Mouse (Mus musculus) urinary bladder, postnatal 36 days (tissue): ENCODE results near the gene Dcst1.

Source experiments
- DNase-seq, 2 experiments: peaks; one replicate each; pipeline ENCODE4 v3.0.0; 2022; ENCODE audit warnings: low spot score in 2 of 2, mixed read lengths in 1 of 2

Gene Dcst1

DNA sequence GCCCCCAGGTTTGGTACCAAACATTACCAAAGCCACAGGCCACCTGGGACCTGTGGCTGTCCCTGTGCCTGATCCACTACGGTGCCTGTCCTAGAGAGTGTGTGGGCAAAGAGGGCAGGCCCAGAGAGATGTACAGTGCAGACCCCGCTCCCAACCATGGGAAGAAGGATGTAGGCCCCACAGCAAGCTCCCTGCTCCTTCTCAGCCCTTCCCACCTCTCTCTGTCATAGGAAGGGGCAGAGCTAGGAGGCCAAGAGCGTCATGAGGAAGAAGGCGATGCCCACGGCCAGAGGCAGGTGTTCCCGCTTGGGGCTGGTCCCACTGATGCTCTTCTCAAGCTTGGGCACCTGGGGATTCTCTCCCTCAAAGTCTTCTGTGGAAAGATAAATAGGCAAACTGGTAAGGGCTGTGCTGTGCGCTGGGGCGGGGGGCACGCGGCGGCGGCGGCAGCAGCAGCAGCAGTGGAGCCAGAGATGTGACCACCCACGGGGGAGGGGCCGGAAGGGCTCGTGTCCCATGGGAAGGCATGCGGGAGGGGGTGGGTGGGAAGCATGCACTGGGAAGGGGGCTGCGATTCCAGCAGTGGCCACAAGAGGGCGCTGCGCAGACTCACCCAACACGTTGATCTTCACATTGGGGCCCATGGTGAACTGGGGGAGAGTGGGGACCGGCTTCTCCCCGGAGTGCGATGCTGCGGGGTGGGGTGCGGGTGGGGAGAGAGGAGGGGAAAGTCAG is 49.7 kb downstream of the Dcst1 start:
- peak; percentile 54 to 71 for DNase-seq

DNA sequence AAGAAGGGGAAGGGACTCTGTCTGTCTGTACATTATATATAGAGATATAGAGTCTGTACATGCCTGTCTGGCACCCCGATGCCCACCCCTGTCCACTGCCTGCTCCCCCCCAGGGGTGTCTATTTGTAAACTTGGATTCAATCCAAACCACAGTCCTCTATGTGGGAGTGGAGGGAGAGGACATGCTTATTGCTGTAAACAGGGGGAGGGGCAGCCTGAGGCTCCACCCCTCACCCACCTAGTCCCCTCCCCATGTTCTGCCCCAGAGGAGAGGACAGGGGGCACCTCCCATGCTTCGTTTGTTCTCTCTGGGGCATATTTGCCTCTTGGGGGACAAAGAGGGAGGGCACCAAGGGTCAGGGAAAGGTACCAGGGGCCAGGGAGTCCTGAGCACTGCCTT is 50.3 kb downstream of the Dcst1 start:
- DNase-seq, result no peak

DNA sequence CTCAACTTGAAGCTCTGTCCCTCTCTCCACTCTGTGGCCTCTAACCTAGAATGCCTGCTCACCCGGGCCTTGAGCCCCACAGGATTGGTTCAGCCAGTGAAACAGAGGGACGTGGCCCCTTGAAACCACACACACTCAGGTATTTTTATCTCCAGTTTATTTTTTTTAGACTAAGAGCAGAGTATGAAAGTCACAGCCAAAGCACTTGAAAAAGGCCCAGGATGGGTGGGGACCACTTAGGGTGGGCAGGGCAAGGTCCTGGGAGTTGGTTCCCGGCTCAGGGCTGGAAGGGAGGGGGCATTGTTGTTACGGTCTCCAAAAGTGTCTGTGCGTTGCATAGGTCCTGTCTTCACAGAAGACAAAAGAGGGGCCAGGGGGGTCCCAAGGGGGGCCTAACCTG is 50.7 kb downstream of the Dcst1 start:
- no peak for DNase-seq

DNA sequence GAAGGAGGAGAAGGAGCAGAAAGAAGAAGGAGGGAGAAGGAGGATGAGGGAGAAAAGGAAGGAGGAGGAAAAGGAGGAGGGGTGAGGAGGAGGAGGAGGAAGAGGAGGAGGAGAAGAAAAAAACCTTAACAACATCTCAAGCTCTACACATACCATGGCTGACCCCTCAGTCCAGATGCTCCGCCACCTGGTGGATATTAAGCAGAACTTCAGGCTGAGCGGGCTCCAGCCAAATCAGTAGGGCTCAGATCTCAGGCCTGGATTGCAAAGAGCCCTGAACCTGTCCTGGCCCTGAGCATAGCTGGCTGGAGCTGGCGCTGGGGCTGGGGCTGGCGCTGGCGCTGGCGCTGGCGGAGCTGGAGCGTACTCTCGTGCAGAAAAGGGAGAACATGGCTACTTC is 57.0 kb downstream of the Dcst1 start:
- DNase-seq, result peak; percentile 43 to 69

DNA sequence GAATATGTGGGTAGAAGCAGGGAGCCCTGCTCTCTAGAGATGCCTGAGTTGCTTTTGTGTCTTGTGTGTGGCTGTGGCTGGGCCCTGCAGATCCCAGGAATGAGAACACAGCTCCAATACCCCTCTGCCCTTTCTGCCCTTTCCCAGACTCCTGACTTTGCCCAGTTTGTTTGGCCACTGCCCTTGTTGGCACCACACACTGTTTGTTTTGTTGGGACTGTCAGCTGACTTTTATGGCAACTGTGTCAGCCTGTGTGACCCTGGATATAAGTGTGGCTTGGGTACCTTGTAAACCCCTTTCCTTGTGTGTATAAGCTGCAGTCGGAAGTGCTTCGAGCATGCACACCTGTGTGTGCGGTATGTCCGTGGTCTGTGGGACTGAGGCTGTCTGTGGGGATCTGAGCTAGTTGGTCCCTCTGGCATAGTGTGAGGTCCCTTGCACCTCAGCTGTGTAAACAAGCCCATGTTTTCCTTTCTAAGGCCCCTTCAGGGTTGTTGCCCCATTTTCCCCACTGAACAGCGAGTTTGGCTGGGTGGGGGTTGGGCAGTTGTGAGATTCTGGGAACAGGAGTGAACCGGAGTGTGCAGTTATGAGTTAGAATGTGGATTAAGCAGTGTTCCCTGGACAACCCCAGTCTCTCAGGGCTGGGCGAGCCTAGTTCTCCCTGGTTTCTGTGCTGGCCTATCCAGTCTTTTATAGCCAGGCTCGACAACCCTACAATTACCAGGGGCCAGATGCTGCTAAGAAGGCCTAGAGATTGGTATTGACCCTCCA is 59.3 kb downstream of the Dcst1 start:
- DNase-seq, result no peak

DNA sequence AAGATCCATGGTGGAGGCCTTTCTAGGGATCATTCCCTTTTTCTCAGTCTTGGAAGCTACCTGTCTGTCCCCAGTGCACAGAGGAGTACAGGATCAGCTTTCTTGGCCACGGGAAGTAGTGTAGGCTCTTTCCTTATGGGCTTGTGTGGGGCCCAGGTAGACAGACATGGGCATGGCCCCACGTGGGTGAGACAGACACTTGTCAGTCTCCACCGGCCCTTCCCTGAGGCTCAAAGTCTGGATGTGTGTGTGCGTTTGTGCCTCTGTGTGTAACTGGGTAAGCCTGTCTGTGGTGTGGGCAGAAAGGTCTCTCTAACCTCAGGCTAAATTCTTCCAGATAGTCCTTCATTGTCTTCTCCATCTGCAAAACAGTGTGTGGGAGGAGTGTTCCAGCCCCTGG is 59.9 kb downstream of the Dcst1 start:
- DNase-seq, result no peak

DNA sequence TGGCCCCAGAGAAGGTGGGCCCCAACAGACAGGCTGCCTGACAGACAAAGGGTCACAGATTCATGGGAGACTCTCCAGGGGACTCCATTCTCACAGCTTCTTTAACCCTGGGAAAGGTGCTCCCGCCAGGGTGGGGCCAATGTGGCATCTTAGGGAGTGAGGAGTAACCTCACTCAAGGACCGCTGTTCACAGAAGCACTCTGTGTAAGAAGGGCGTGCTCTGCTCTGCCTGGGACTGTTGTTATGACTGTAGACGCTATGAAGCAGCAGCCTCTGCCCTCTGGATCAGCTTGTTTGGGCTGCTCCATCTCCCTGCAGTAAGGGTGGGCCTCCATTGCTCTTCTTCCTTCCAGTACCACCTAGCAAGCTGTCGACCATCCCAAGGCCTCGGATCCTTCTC is 60.6 kb downstream of the Dcst1 start:
- DNase-seq, result no peak

DNA sequence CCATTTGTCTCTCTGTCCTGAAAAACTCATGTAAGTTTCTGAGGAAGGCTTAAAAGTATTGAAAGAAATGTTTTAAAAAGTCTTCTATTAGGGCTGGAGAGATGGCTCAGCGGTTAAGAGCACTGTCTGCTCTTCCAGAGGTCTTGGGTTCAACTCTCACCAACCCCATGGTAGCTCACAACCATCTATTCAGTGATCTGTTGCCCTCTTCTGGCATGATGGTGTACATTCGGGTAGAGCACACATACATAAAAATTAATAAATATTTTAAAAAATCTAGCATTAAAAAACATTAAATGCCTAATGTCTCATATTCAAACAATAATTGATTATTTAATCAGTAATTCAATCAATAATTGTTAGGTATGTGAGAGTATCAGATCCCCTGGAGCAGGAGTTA is 64.5 kb downstream of the Dcst1 start:
- no peak for DNase-seq
